Comparison of ENCODE assay signal across 8 mouse cellular contexts in the genomic region with DNA sequence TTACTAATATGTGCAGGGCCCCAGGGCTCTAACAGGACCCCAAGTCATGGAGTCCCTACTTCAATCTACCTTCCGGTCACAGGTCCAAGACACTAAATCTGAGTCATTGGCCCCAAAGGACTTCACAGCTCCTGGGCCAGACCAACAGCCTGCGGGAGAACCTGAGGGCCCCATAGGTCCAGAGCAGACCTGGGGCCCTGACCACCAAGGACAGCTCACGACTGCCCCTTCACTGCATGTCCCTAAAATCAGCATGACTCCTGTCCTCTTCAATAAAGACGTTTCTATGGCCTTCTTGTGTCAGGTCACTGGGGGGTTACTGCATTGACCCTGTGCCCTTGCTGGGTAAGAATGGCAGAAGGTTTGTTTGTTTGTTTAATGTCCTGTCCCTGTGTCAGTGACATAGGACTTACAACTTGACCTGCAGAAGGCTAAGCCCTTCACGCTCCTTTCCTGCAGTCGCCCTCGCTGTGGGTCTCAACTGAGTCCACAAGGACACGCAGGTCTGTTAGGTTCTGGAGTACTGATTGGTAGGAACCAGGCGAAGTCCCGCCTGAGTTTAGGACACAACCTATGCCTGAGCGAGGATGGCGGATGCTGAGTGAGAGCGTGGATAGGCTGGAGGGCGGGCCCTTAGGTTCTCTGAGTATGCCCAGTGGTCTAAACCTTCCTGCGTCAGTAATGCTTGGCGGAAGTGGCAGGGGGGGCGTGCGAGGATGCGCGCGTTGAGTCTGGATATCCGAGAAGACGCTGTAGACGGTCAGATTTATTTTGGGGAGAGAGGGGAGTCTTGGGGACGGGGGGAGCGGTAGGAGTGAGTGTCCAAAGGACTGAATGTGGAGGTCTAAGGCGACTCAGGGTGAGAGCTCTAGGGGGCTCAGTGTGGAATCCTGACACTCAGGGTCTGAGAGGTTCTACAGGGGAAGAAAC. TPM values are rescaled to one million over a fixed set of nuclear protein-coding genes. Genes with fewer than 3 reads are reported as not detected.
DNase-seq lines count a peak whose midpoint lies in the region; ATAC-seq and TF ChIP-seq lines count a peak whose summit lies in the region.

TSS of gene Alkbh6 (plus strand) at position 642 of the 930 bp plus-strand sequence.

- H3K9me3 ChIP-seq in ES-E14 (ENCODE audit: control insufficient read depth, insufficient read depth, low read depth, low read length), result no peaks in the 10 kb centered on the region
- H3K9me3 ChIP-seq in forebrain, embryonic 15.5 days, result no peaks in the 10 kb centered on the region

- in situ Hi-C loops in ES-E14 (cut with MboI; ENCODE audit: low sequenced_read_pairs in 2 of 2, unreplicated experiment in 2 of 2), result no loop called here

- ATAC-seq in forebrain, embryonic 15.5 days (replicated peaks), result peak; percentile 100
- ATAC-seq in neutrophil, adult 5-6 weeks (ENCODE audit: extremely low read depth, insufficient number of reproducible peaks, low FRiP score, poor library complexity, severe bottlenecking), result peak; percentile 97

- peak within 1 kb of the TSS; percentile 58 for H3K9ac ChIP-seq in ES-E14 (ENCODE audit: insufficient read depth, low read depth, low read length, poor library complexity, severe bottlenecking)
- peak within 1 kb of the TSS; percentile 62 for H3K9ac ChIP-seq in forebrain, embryonic 15.5 days (replicated peaks)

- H3K4me1 ChIP-seq in ES-E14 (ENCODE audit: control insufficient read depth in 2 of 2, insufficient read depth in 2 of 2, low read length in 2 of 2, poor library complexity in 1 of 2), result peaks cover 8 to 9% of the 10 kb centered on the region in 2 experiments; a peak in 3 of 4 replicates
- peaks cover 23% of the 10 kb centered on the region for H3K4me1 ChIP-seq in forebrain, embryonic 15.5 days
- H3K4me1 ChIP-seq in lung, adult 2 months (ENCODE audit: control insufficient read depth, insufficient read depth, low read length), result peaks cover 5% of the 10 kb centered on the region

- no peak within 1 kb of the TSS for H3K27ac ChIP-seq in ES-E14 (ENCODE audit: insufficient read depth, low read depth, low read length, poor library complexity, severe bottlenecking)
- H3K27ac ChIP-seq in forebrain, embryonic 15.5 days (replicated peaks), result peak within 1 kb of the TSS; percentile 72

- intact Hi-C loops in heart, postnatal 25 days (cut with DNase I), result no loop called here

- 0 out of 2 replicates have a peak, but pooled peaks have one; percentile 4 for TF ChIP-seq CTCF in lung, adult 2 months (IDR thresholded peaks at IDR 0.05; ENCODE audit: insufficient read depth, low read length)

- peak within 1 kb of the TSS; percentile 69 to 91 for H3K4me3 ChIP-seq in ES-E14 (ENCODE audit: insufficient read depth in 1 of 2, low read depth in 1 of 2, low read length in 2 of 2, poor library complexity in 1 of 2, severe bottlenecking in 1 of 2)
- H3K4me3 ChIP-seq in forebrain, embryonic 15.5 days, result peak within 1 kb of the TSS; percentile 54
- peak within 1 kb of the TSS; percentile 73 for H3K4me3 ChIP-seq in lung, adult 2 months (replicated peaks; ENCODE audit: extremely low read depth, low read depth, low read length)

- peak; percentile 92 for DNase-seq in ES-E14 (ENCODE audit: low read depth, low spot score)
- DNase-seq in cerebellum, adult 11-12 months, result peak; percentile 97
- DNase-seq in heart, postnatal 25 days (ENCODE audit: low spot score), result peak; percentile 93
- DNase-seq in layer of hippocampus, adult 18-20 months (ENCODE audit: low spot score in 2 of 2), result peak; percentile 96 to 97
- peak; percentile 85 for DNase-seq in lung, adult 2 months
- peak; percentile 93 to 94 for DNase-seq in thymus, adult 18-20 months

- TF ChIP-seq POLR2A in lung, adult 2 months (IDR thresholded peaks at IDR 0.05; ENCODE audit: borderline replicate concordance, extremely low read depth, low read depth, low read length), result peak; percentile 96

- 3% methylated on average over 27 of the region's 27 CpGs for WGBS in forebrain, embryonic 15.5 days
- whole genome bisulfite sequencing in lung, adult 2 months, result 6% methylated on average over 27 of the region's 27 CpGs

- peak within 1 kb of the TSS; percentile 89 for H3K4me2 ChIP-seq in forebrain, embryonic 15.5 days (replicated peaks)

- H3K27me3 ChIP-seq in forebrain, embryonic 15.5 days, result no peaks in the 10 kb centered on the region

- H3K36me3 ChIP-seq in ES-E14 (ENCODE audit: control insufficient read depth, insufficient read depth, low read length, poor library complexity, severe bottlenecking), result peaks cover 2% of the 10 kb centered on the region; the same call in 1 of the 2 replicates
- H3K36me3 ChIP-seq in forebrain, embryonic 15.5 days, result peaks cover 32% of the 10 kb centered on the region

TF ChIP-seq in ES-E14, 5 proteins besides CTCF, POLR2A, EP300 and RAD21:
- TF ChIP-seq ZC3H11A (IDR thresholded peaks at IDR 0.05; ENCODE audit: borderline replicate concordance, low read depth, low read length) (no peak), CHD2 (IDR thresholded peaks at IDR 0.05; ENCODE audit: low read depth, low read length) (no peak; the same call in 1 of the 2 replicates), ZNF384 (IDR thresholded peaks at IDR 0.05; ENCODE audit: low read depth, low read length) (no peak), MAFK (IDR thresholded peaks at IDR 0.05; ENCODE audit: insufficient read depth, low read depth, low read length) (no peak), HCFC1 (IDR thresholded peaks at IDR 0.05; ENCODE audit: borderline replicate concordance, insufficient read depth, low read length) (no peak)

RNA-seq across cellular contexts. Expression of gene Alkbh6, which starts in this region (rescaled TPM):
- 24.5 and 37.8 TPM in 2 replicates for total RNA-seq in ES-E14 (2012; rRNA removed)
- 99.6 and 102 TPM in 2 replicates for polyA plus RNA-seq in forebrain, embryonic 15.5 days (2015; fragmentation: Nextera tagmentation; extraction: Ambion mirVana)
- total RNA-seq in heart, postnatal 25 days (2021), result 10 to 100 TPM; 23.1 to 24.6 TPM
- 10 to 100 TPM; 55.2 to 63.0 TPM for total RNA-seq in layer of hippocampus, adult 18-20 months (2021)
- 141 and 163 TPM in 2 replicates for polyA plus RNA-seq in lung, adult 2 months (2012; rRNA removed)
- 35.1 and 37.2 TPM in 2 replicates for total RNA-seq in neutrophil, adult 5-6 weeks (2017)
